Mouse (Mus musculus): ENCODE measurements around the gene Iars2. TPM values are rescaled to one million over a fixed set of nuclear protein-coding genes. Genes with fewer than 3 reads are reported as not detected.

The Iars2 gene
- total and polyA plus RNA-seq, 3 experiments = 37.2 to 47.2 (median 41.9) TPM

- H3K36me3 ChIP-seq (replicated peaks in 1 of 2; ENCODE audit: control insufficient read depth in 1 of 2, insufficient read depth in 1 of 2, low read length in 1 of 2) = peaks cover 54 to 91% of the 10 kb centered on the region in 2 experiments
- no peak for TF ChIP-seq MAZ (IDR thresholded peaks at IDR 0.05; ENCODE audit: low read depth, low read length)
- TF ChIP-seq TCF12 (IDR thresholded peaks at IDR 0.05; ENCODE audit: low read depth, low read length) = no peak
- no peak for TF ChIP-seq E2F4 (IDR thresholded peaks at IDR 0.05; ENCODE audit: insufficient replicate concordance, low read depth, low read length)
- no peak for TF ChIP-seq ETS1 (conservative IDR thresholded peaks at IDR 0.05; ENCODE audit: low read depth, low read length)
- TF ChIP-seq PAX5 (IDR thresholded peaks at IDR 0.05; ENCODE audit: low read length) = no peak
- TF ChIP-seq MAFK (IDR thresholded peaks at IDR 0.05; ENCODE audit: insufficient replicate concordance, low read length) = no peak
- no peaks in the 10 kb centered on the region for H3K4me1 ChIP-seq (ENCODE audit: control insufficient read depth in 1 of 2, insufficient read depth in 2 of 2)
- no peak overlapping the region for H3K4me3 ChIP-seq (replicated peaks in 1 of 3; ENCODE audit: low read depth in 2 of 3, low read length in 2 of 3, poor library complexity in 1 of 3)
- H3K9me3 ChIP-seq (replicated peaks; ENCODE audit: low read length) = no peaks in the 10 kb centered on the region
- no peak overlapping the region for H3K4me2 ChIP-seq (ENCODE audit: insufficient read depth, low read depth, poor library complexity, severe bottlenecking)
- H3K27me3 ChIP-seq (replicated peaks) = no peaks in the 10 kb centered on the region
- dilution Hi-C loops (cut with MboI; ENCODE audit: extremely low pct_ligation_motif_present, extremely low pct_unique_long_range_greater_than_20kb, low sequenced_read_pairs) (no loop called here), in situ Hi-C loops (cut with MboI; ENCODE audit: low pct_ligation_motif_present, low pct_unique_long_range_greater_than_20kb, low sequenced_read_pairs) (no loop called here)
- no peaks in the 10 kb centered on the region for H3K79me2 ChIP-seq (replicated peaks; ENCODE audit: control insufficient read depth, extremely low read depth, insufficient read depth, poor library complexity, severe bottlenecking)
- no peak for DNase-seq (ENCODE audit: extremely low read depth)
- no peak overlapping the region for H3K27ac ChIP-seq (ENCODE audit: insufficient read depth, low read depth)
- H3K9ac ChIP-seq (ENCODE audit: insufficient read depth, low read depth) = no peak overlapping the region
Observed at GRCm38 (mm10) chr1:185352151-185352550, 23.0 kb upstream of the Iars2 start.

GRCm38 (mm10) chr1:185350611-185351010 is 21.4 kb upstream of the Iars2 start:
- Histone ChIP-seq H3K9ac (ENCODE audit: insufficient read depth, low read depth) (no peak overlapping the region), H3K79me2 (replicated peaks; ENCODE audit: control insufficient read depth, extremely low read depth, insufficient read depth, poor library complexity, severe bottlenecking) (no peaks in the 10 kb centered on the region), H3K4me2 (ENCODE audit: insufficient read depth, low read depth, poor library complexity, severe bottlenecking) (no peak overlapping the region), H3K27me3 (replicated peaks) (no peaks in the 10 kb centered on the region), H3K4me3 (replicated peaks in 1 of 3; ENCODE audit: low read depth in 2 of 3, low read length in 2 of 3, poor library complexity in 1 of 3) (no peak overlapping the region), H3K9me3 (replicated peaks; ENCODE audit: low read length) (no peaks in the 10 kb centered on the region), H3K4me1 (ENCODE audit: control insufficient read depth in 1 of 2, insufficient read depth in 2 of 2) (no peaks in the 10 kb centered on the region), H3K36me3 (replicated peaks in 1 of 2; ENCODE audit: control insufficient read depth in 1 of 2, insufficient read depth in 1 of 2, low read length in 1 of 2) (peaks cover 62 to 94% of the 10 kb centered on the region in 2 experiments), H3K27ac (ENCODE audit: insufficient read depth, low read depth) (no peak overlapping the region)
- DNase-seq (ENCODE audit: extremely low read depth) = no peak
- TF ChIP-seq JUN (IDR thresholded peaks at IDR 0.05; ENCODE audit: insufficient read depth, low read depth, low read length) = no peak
- no peak for TF ChIP-seq NRF1 (IDR thresholded peaks at IDR 0.05; ENCODE audit: low read depth, low read length)
- TF ChIP-seq SMC3 (IDR thresholded peaks at IDR 0.05; ENCODE audit: low read depth, low read length) = no peak
- no peak for TF ChIP-seq ZC3H11A (IDR thresholded peaks at IDR 0.05; ENCODE audit: low read depth, low read length)
- TF ChIP-seq ELF1 (IDR thresholded peaks at IDR 0.05; ENCODE audit: low read depth, low read length) = no peak
- no peak for TF ChIP-seq SIN3A (IDR thresholded peaks at IDR 0.05; ENCODE audit: low read length)
- dilution Hi-C loops (cut with MboI; ENCODE audit: extremely low pct_ligation_motif_present, extremely low pct_unique_long_range_greater_than_20kb, low sequenced_read_pairs) = no loop called here
- in situ Hi-C loops (cut with MboI; ENCODE audit: low pct_ligation_motif_present, low pct_unique_long_range_greater_than_20kb, low sequenced_read_pairs) = no loop called here

- H3K9ac ChIP-seq (ENCODE audit: insufficient read depth, low read depth) = no peak overlapping the region
- no peak overlapping the region for H3K4me3 ChIP-seq (replicated peaks in 1 of 3; ENCODE audit: low read depth in 2 of 3, low read length in 2 of 3, poor library complexity in 1 of 3)
- DNase-seq (ENCODE audit: extremely low read depth) = no peak
- no peaks in the 10 kb centered on the region for H3K79me2 ChIP-seq (replicated peaks; ENCODE audit: control insufficient read depth, extremely low read depth, insufficient read depth, poor library complexity, severe bottlenecking)
- no peak overlapping the region for H3K4me2 ChIP-seq (ENCODE audit: insufficient read depth, low read depth, poor library complexity, severe bottlenecking)
- H3K4me1 ChIP-seq (ENCODE audit: control insufficient read depth in 1 of 2, insufficient read depth in 2 of 2) = no peaks in the 10 kb centered on the region
- in situ Hi-C loops (cut with MboI; ENCODE audit: low pct_ligation_motif_present, low pct_unique_long_range_greater_than_20kb, low sequenced_read_pairs) (no loop called here), dilution Hi-C loops (cut with MboI; ENCODE audit: extremely low pct_ligation_motif_present, extremely low pct_unique_long_range_greater_than_20kb, low sequenced_read_pairs) (no loop called here)
- H3K27me3 ChIP-seq (replicated peaks) = no peaks in the 10 kb centered on the region
- no peak overlapping the region for H3K27ac ChIP-seq (ENCODE audit: insufficient read depth, low read depth)
- H3K9me3 ChIP-seq (replicated peaks; ENCODE audit: low read length) = no peaks in the 10 kb centered on the region
- TF ChIP-seq SIN3A (IDR thresholded peaks at IDR 0.05; ENCODE audit: low read length) = no peak
- TF ChIP-seq NELFE (IDR thresholded peaks at IDR 0.05; ENCODE audit: low read depth, low read length) = no peak
- TF ChIP-seq ZC3H11A (IDR thresholded peaks at IDR 0.05; ENCODE audit: low read depth, low read length) = no peak
- no peak for TF ChIP-seq KAT2A (IDR thresholded peaks at IDR 0.05; ENCODE audit: insufficient replicate concordance, low read length)
- no peak for TF ChIP-seq RCOR1 (conservative IDR thresholded peaks at IDR 0.05; ENCODE audit: low read depth, low read length)
- peaks cover 67 to 94% of the 10 kb centered on the region in 2 experiments for H3K36me3 ChIP-seq (replicated peaks in 1 of 2; ENCODE audit: control insufficient read depth in 1 of 2, insufficient read depth in 1 of 2, low read length in 1 of 2)
Observed at GRCm38 (mm10) chr1:185349741-185350140, 20.5 kb upstream of the Iars2 start.

All from CH12.LX (cell line).